Mouse (Mus musculus) kidney, embryonic 14.5 days (tissue): ENCODE data around the gene Odf4. TPM values are rescaled to one million over a fixed set of nuclear protein-coding genes. Genes with fewer than 3 reads are reported as not detected.
"Not testable (repeated sequence)": the region's sequence is repeated elsewhere in the genome, so short reads cannot be mapped to it uniquely, and the experiment has no call there.

Experiments used
- ATAC-seq: fragments of 200-750 bp; cut with Nextera tagmentation; 2 replicates; pipeline ENCODE4 v1.8.0; 2017; ENCODE audit warnings: moderate number of reproducible peaks, mild to moderate bottlenecking, moderate TSS enrichment, moderate library complexity; ENCODE audit not compliant: low FRiP score, low TSS enrichment
- H3K27ac ChIP-seq: fragments of 300-500 bp; sonication (generic); 2 replicates; pipeline ENCODE4 v1.5.1; 2014; ENCODE audit warnings: low read depth, mild to moderate bottlenecking, low read length, moderate library complexity, mixed read lengths
- H3K27me3 ChIP-seq: fragments of 300-500 bp; sonication (generic); 2 replicates; pipeline ENCODE4 v1.6.1; 2014; ENCODE audit warnings: mild to moderate bottlenecking, low read length; ENCODE audit not compliant: control insufficient read depth, insufficient read depth
- H3K36me3 ChIP-seq: fragments of 300-500 bp; sonication (generic); 2 replicates; pipeline ENCODE4 v1.6.1; 2014; ENCODE audit warnings: low read length, mixed read lengths; ENCODE audit not compliant: control insufficient read depth, insufficient read depth
- H3K4me1 ChIP-seq: fragments of 300-500 bp; sonication (generic); 2 replicates; pipeline ENCODE4 v1.6.1; 2014; ENCODE audit warnings: low read length, mixed read lengths; ENCODE audit not compliant: control insufficient read depth, insufficient read depth
- H3K4me2 ChIP-seq: fragments of 300-500 bp; sonication (generic); replicated peaks from 2 replicates; pipeline ENCODE4 v1.6.1; 2014; ENCODE audit warnings: low read depth, mild to moderate bottlenecking, low read length
- H3K4me3 ChIP-seq: fragments of 300-500 bp; sonication (generic); 2 replicates; pipeline ENCODE4 v1.5.1; 2014; ENCODE audit warnings: mild to moderate bottlenecking, low read length
- H3K9ac ChIP-seq: fragments of 300-500 bp; sonication (generic); 2 replicates; pipeline ENCODE4 v1.6.1; 2014; ENCODE audit warnings: low read depth, mild to moderate bottlenecking, low read length, moderate library complexity
- H3K9me3 ChIP-seq: fragments of 300-500 bp; sonication (generic); 2 replicates; pipeline ENCODE4 v1.6.1; 2016; ENCODE audit warnings: low read length; ENCODE audit not compliant: control insufficient read depth
- WGBS: fragments of 180-500 bp; shearing (Covaris S2); extraction: QIAGEN DNeasy Blood & Tissue Kit; methylation state at CpG from one replicate; pipeline ENCODE4 v1.1.7; 2014; 5-methylcytosine and 5-hydroxymethylcytosine counted together
- polyA plus RNA-seq: library from polyadenylated mRNA; unstranded; fragments of >200 nt; fragmentation: Nextera tagmentation; extraction: Ambion mirVana; gene quantifications from 2 replicates; pipeline ENCODE4 v1.2.1, GENCODE M21; 2014

Gene Odf4
- polyA plus RNA-seq, 1 experiment from 2014 or later, result not detected

DNA sequence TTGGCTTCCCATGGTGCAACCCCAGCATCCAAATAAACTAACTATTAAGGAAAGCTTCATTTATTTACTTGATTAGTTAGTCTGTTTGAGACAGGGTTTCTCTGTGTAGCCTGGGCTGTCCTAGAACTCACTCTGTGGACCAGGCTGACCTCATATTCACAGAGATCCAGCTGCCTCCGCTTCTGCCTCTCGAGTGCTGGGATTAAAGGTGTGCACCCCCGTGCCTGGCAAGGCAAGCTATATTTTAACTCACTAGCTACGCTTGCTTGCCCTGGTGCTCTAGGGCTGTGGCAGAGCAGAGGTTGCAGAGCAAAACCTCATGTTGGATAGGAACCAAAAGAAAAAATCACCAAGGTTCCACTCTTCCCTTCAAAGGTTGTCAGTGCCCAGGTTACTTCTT lies 13.6 kb upstream of the Odf4 start:
- Histone ChIP-seq H3K9ac (peak overlapping the region; percentile 57; the same call in 1 of the 2 replicates), H3K4me1 (peaks cover 4% of the 10 kb centered on the region; the same call in 1 of the 2 replicates), H3K27ac (no peak overlapping the region), H3K9me3 (no peaks in the 10 kb centered on the region), H3K4me2 (peak overlapping the region; percentile 38), H3K36me3 (no peaks in the 10 kb centered on the region), H3K27me3 (no peaks in the 10 kb centered on the region), H3K4me3 (peak overlapping the region; percentile 48)
- no peak for ATAC-seq
- WGBS, result 39% methylated on average over 4 of the region's 4 CpGs

DNA sequence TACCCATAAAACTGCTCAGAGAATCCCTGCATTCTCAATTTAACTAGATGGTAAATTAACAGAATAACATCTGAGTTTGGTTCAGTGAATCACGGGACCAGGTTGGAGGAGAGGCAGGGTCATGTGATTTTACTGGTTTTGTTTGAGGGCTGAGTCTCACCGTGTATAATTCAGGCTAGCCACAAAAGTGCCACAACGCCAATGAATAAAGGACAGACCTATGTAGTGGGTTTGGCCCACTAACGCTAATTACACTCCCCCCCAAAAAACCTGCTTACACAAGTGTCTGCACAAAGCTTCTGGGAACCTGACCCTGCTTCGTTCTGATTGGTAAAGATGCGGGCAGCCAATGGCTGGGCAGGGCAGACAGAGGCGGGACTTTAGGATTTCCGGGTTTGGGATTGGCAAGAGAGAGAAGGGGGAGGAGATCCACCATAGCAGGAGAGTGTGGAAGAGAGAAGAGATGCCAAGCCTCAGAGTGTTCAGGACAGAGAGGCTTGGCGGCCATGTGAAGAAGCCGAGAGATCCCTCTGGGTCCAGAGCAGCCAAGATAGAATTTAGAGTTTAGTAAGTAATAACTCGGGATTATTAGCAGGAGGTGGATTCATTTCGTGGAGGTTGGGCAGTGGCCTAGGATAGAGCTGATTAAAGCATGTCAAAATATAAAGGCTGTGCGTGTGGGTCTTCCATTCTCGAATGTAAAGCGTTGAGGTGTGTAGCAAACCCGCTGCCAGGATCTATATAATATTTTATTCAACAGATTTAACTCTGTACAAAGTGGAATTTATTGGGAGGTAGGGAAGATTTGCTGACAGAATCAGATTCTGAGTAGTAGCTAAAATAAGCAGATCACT lies 12.8 kb upstream of the Odf4 start:
- Histone ChIP-seq H3K4me2 (peak overlapping the region; percentile 38), H3K36me3 (no peaks in the 10 kb centered on the region), H3K9me3 (no peaks in the 10 kb centered on the region), H3K4me3 (peak overlapping the region; percentile 48), H3K4me1 (peaks cover 4% of the 10 kb centered on the region; the same call in 1 of the 2 replicates), H3K27me3 (no peaks in the 10 kb centered on the region), H3K9ac (peak overlapping the region; percentile 57; the same call in 1 of the 2 replicates), H3K27ac (peak overlapping the region; percentile 53; the same call in 1 of the 2 replicates)
- peak; percentile 99 for ATAC-seq
- WGBS, result 2% methylated on average over 16 of the region's 16 CpGs

DNA sequence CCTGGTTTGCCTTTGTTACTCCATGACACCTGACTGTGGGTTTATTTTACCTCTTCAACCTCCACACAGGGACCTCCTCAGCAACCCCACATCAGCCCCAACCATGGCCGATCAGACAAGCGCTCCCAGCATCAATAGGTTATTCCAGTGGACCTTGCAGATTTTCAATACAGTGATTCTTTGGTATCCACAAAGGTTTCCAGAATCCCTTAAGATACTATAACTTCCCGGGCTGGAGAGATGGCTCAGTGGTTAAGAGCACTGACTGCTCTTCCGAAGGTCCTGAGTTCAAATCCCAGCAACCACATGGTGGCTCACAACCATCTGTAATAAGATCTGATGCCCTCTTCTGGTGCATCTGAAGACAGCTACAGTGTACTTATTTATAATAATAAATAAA lies 10.1 kb upstream of the Odf4 start:
- 93% methylated on average over 4 of the region's 4 CpGs for WGBS
- H3K27me3 ChIP-seq, H3K9me3 ChIP-seq, H3K36me3 ChIP-seq, H3K4me3 ChIP-seq, H3K4me2 ChIP-seq, H3K9ac ChIP-seq, ATAC-seq, H3K27ac ChIP-seq, H3K4me1 ChIP-seq: not testable (repeated sequence)

GRCm38 (mm10) chr11:68933885-68934507 lies 7.1 kb upstream of the Odf4 start:
- H3K27me3 ChIP-seq, result no peaks in the 10 kb centered on the region
- no peak overlapping the region for H3K27ac ChIP-seq
- no peak overlapping the region for H3K4me2 ChIP-seq
- H3K4me3 ChIP-seq, result no peak overlapping the region
- H3K9ac ChIP-seq, result no peak overlapping the region
- 77% methylated on average over 5 of the region's 5 CpGs for WGBS
- no peaks in the 10 kb centered on the region for H3K4me1 ChIP-seq
- H3K36me3 ChIP-seq, result no peaks in the 10 kb centered on the region
- ATAC-seq, result no peak
- H3K9me3 ChIP-seq, result no peaks in the 10 kb centered on the region

- no peak overlapping the region for H3K4me3 ChIP-seq
- H3K36me3 ChIP-seq, result no peaks in the 10 kb centered on the region
- ATAC-seq, result no peak
- no peak overlapping the region for H3K9ac ChIP-seq
- H3K4me1 ChIP-seq, result no peaks in the 10 kb centered on the region
- H3K4me2 ChIP-seq, result no peak overlapping the region
- H3K27me3 ChIP-seq, result no peaks in the 10 kb centered on the region
- H3K27ac ChIP-seq, result no peak overlapping the region
- 85% methylated on average over 6 of the region's 6 CpGs for WGBS
- H3K9me3 ChIP-seq, result no peaks in the 10 kb centered on the region
These were observed 3.1 kb upstream of the Odf4 start for GRCm38 (mm10) chr11:68929947-68930346.

DNA sequence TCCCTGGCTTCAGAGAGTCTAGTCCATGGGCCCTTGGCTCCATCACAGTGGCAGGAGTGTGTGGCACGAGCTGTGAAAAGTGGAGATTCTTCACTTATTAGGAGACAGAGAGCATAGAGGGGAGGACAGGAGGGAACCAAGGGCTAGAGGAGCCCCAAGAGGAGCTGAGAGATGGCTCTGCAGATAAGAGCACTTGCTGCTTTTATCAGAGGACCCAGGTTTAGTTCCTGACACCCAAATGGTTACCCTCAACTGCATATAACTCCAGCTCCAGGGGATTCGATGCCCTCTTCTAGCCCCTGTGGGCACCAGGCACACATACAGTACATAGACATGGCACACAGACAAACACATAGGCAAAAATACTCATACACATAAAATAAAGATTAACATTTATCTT lies 2.1 kb downstream of the Odf4 start:
- Histone ChIP-seq H3K4me1 (peaks cover 10% of the 10 kb centered on the region), H3K27ac (no peak overlapping the region), H3K4me2 (no peak overlapping the region), H3K36me3 (no peaks in the 10 kb centered on the region), H3K9me3 (no peaks in the 10 kb centered on the region), H3K9ac (no peak overlapping the region), H3K4me3 (no peak overlapping the region), H3K27me3 (no peaks in the 10 kb centered on the region)
- 83% methylated on average over 2 of the region's 2 CpGs for WGBS
- no peak for ATAC-seq

DNA sequence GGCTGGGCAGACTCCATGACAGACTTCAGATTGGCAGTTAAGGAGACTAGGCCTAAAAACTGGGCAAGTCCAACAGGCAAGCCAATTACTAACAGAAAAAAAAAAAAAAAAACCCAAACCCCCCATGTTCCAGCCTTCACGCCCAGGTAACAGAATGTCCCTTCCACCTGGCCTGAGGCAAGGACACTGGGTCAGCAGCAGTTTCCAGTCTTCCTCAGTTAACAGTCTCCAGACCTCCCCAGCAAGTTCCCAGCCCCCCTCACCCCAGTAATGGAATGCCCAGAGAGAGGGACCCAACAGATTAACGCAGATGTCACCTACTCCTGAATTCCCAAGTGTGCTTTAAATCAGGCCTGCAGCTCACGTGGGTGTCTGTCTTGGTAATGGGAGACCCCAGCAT lies 3.7 kb downstream of the Odf4 start:
- Histone ChIP-seq H3K9me3 (no peaks in the 10 kb centered on the region), H3K36me3 (no peaks in the 10 kb centered on the region), H3K4me2 (no peak overlapping the region), H3K9ac (no peak overlapping the region), H3K27me3 (no peaks in the 10 kb centered on the region), H3K4me3 (no peak overlapping the region), H3K27ac (no peak overlapping the region), H3K4me1 (peaks cover 10% of the 10 kb centered on the region)
- 49% methylated on average over 3 of the region's 3 CpGs for WGBS
- ATAC-seq, result no peak

- Histone ChIP-seq H3K27ac (no peak overlapping the region), H3K4me3 (no peak overlapping the region), H3K9me3 (no peaks in the 10 kb centered on the region), H3K4me1 (0 out of 2 replicates have a peak, but pooled peaks cover 8% of the 10 kb centered on the region), H3K27me3 (no peaks in the 10 kb centered on the region), H3K9ac (no peak overlapping the region), H3K4me2 (no peak overlapping the region), H3K36me3 (no peaks in the 10 kb centered on the region)
- 96% methylated on average over 4 of the region's 4 CpGs for WGBS
- no peak for ATAC-seq
These were observed 12.3 kb downstream of the Odf4 start for GRCm38 (mm10) chr11:68914566-68914965.
